Mouse (Mus musculus) embryonic stem cell, embryonic (primary cell): Measurements from ENCODE around the gene Foxk2.

Experiments
- CTCF ChIA-PET, 4 experiments: fragments of 300-600 bp in 2 of 4; fragments of 350-600 bp in 2 of 4; sonication (Branson Sonifier 250); formaldehyde crosslinking; loops; one replicate each; lab custom pipeline; 2022; ENCODE audit warnings: inconsistent platforms in 2 of 4; lab: Charles Lee
- POLR2A ChIA-PET, 4 experiments: fragments of 300-600 bp in 2 of 4; fragments of 350-600 bp in 2 of 4; sonication (Branson Sonifier 250); formaldehyde crosslinking; loops; one replicate each; lab custom pipeline; 2022; ENCODE audit warnings: antibody characterized with exemption in 4 of 4, inconsistent platforms in 1 of 4; lab: Charles Lee

Foxk2 gene

DNA sequence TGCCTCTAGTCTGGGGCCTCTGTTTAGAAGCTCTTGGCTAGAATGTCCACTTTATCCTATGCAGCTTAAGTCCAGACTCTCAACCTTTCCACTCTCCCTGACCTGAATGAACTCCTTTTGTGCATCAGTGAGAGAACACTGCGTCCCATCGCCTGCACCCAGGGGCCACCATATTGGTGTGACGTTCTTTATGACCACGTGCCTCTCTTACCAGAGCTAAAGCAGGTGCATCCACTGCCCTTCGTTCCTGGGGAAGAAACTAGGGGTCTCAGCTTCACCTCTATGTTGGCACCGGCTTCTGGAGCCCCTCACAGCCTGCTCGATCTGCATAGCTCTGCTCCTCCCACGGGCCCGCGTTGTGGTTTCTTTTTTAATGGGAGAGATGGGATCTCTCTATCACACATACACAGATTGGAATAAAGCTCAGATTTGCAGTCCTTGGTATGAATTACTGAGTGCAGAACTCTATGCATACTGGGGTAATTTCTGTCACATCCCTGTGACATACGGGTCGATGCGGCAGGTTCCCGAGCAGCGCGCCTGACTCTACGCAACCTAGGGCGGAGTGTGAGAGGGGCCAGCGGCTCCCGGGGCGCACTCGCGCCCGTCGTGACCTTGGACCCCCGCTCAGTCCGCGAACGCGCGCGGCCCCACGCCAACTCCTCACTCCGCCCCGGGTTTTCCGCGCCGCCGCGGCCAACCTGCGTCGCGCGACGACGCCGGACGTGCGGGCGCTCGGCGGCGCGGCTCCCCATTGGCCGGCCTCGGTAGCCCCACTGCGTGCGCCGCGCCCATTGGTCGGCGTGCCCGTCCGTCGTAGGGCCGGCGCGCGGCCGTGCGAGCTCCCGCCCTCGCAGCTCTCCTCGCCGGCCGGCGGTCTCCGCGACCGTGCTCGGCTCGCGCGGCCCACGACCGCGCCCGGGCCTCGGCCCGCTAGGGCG is at the start of gene Foxk2:
Gene Foxk2 (plus strand): TSS at position 831 of the 941 bp plus-strand sequence.
- ChIA-PET POLR2A (interaction anchor here (0.6 to 5.5 kb wide), 36 partner anchors 9 to 588 kb away, joined by 3 to 41 read pairs (median 4); partner anchors contain the start of genes Narf (in 4 of the 4), Cybc1 (in 3 of the 4), B3gntl1 (in 2 of the 4) and Hexdc (in 1 of the 4)), CTCF (interaction anchor here in 2 of 4 experiments (0.6 to 2.4 kb wide), 5 partner anchors 22 to 836 kb away, joined by 3 to 18 read pairs (median 4); partner anchors contain the start of gene Narf (in 2 of the 2))

DNA sequence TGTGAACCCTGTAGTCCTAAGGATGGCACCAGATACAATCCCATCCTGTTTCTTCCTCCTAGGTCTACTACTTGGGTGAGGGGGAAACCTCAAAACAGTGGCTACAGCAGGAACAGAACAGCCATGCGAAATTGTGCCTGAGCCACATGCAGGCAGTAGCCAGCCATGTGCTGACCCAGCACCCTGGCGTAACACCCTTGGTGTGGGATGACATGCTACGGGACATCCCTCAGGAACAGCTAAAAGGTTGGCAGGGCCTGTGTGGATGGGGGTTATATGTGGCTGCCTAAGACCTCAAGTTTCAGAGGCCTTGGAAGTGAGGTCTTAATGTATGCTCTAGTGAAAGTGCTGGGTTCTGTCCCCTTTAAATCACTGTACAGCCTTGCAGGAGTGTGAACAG is 43.0 kb upstream of the Foxk2 start:
- CTCF ChIA-PET, result interaction anchor here in 1 of 4 experiments (1.5 kb wide), 1 partner anchor 19 kb away, joined by 3 read pairs; no protein-coding TSS in a partner anchor
- POLR2A ChIA-PET, result interaction anchor here in 2 of 4 experiments (0.7 to 4.4 kb wide), 6 partner anchors 9 to 13 kb away, joined by 3 to 21 read pairs (median 5); partner anchors contain the start of genes Cybc1 (in 2 of the 2), Hexdc (in 2 of the 2) and Ogfod3 (in 1 of the 2)

DNA sequence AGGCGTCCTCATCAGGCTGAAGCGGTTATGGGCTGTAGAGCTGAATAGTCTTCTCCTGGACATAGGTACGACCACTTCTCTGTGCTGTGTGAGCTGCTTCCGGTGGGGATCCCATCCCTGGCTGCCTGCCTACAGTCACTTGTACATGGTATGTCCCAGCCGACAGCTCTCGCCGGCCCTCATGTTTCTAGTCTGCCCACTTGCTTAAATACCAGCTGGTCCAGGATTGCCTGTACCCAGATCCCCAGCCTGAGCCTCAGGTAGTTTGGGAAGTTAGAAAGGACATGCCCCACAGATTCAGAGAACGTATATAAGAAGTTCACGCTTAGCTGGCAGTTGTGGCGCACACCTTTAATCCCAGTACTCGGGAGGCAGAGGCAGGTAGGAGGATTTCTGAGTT is 40.0 kb upstream of the Foxk2 start:
- ChIA-PET POLR2A (interaction anchor here in 2 of 4 experiments (0.7 to 1.6 kb wide), 5 partner anchors 9 to 17 kb away, joined by 3 to 7 read pairs (median 3); partner anchors contain the start of genes Cybc1 (in 2 of the 2) and Narf (in 1 of the 2)), CTCF (interaction anchor here in 2 of 4 experiments (1.3 to 2.5 kb wide), 2 partner anchors 17 to 43 kb away, joined by 7 to 8 read pairs; partner anchors contain the start of gene Narf (in 1 of the 2))

DNA sequence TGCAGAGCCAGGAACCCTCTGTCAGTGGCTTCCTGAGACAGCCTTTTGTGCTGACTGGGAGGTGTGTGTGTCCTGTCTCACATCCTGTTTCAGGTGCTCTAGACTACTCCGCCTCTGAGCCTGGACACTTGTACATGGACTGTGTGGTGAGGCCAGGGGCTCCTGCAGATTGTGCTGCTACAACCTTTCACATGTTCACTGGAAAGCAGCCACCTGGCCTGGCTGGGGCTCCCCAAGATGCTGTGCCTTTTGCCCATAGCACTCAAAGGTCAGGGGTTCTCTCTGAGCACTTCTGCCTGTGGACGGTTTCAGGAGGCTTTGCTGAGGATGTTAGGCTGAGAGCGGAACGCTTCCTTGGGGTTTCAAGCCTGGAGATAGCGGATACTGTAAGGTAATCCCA is 39.0 kb upstream of the Foxk2 start:
- ChIA-PET POLR2A (interaction anchor here in 2 of 4 experiments (1.4 to 1.6 kb wide), 2 partner anchors 8 kb away, joined by 4 to 7 read pairs; partner anchors contain the start of gene Cybc1 (in 2 of the 2)), CTCF (interaction anchor here in 2 of 4 experiments (1.3 to 2.5 kb wide), 2 partner anchors 16 to 44 kb away, joined by 7 to 8 read pairs; partner anchors contain the start of gene Narf (in 1 of the 2))

DNA sequence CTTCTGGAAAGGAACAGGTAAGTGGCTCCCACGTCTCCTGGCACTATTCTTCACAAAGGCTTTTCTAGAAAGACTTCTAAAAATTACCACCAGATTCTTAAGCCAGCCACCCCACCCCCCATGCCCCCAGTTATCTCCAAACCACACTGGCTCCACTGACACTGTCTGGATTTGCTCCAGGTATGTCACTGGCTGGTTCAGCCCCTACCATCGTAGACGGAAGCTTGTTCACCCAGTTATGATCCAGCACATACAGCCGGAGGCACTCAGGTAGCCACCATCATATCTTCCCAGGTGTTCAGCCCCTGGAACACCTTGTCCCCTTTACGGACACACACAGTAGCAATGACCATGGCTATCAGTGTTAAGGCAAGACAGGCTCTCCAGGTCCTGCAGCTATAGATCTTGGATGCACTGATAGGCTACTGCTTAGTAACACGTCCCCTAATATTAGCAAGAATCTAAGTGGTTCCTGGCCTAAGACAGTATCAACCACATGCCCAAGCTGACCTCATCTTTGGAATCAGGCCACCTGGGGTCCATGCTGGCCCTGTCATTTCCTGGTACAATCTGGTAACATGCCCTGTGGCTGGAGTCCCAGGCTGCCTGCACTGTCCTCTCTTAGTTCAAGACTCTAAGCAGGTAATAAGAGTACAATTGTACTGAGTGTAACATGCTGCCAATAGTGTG is 38.3 kb upstream of the Foxk2 start:
- ChIA-PET POLR2A (interaction anchor here in 2 of 4 experiments (1.5 to 1.9 kb wide), 2 partner anchors 15 to 17 kb away, joined by 5 to 6 read pairs; partner anchors contain the start of genes Hexdc (in 1 of the 2), Narf (in 1 of the 2) and Ogfod3 (in 1 of the 2)), CTCF (interaction anchor here in 2 of 4 experiments (0.7 to 1.9 kb wide), 2 partner anchors 16 to 46 kb away, joined by 6 to 9 read pairs; partner anchors contain the start of gene Narf (in 1 of the 2))

DNA sequence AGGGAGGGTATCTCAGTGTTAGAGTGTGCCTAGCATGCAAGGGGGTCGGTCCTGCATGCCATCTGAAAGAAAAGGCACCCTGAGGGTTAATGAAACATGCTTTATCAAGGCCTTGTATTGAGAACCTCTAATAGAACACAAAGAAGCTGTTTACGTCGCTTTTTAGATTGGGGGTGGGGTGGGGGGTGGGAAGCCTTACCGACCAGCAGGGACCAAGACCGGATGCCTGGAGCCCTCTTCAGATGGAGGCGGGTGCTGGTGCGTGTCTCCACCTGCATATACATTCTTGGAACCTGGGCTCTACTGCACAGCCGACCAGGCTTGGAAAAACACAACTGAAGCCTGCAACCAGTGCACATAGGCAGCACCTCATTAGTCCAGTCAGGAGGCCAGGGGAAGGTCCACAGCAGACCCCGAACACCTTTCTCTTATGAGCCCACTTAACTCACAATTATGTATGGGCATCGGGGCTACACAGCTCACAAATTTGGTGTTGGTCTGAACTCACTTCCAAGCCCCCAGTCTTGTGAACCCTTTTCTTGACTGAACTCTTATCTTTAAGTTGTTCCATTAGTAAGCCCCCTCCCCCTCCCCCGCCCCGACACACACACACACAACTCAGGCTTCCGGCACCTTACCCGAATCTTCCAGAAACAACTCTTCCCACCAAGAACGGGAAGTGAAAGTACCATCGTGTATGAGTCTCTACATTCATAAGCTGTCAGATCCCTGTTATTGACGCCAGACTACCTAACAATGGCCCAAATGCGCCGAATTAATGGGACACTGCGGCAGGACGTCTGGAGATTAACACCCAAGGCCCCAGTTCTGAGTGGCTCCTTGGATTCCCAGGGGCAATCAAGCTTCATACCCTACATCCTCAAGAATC is 31.4 kb upstream of the Foxk2 start:
- CTCF ChIA-PET, result interaction anchor here in 2 of 4 experiments (0.8 to 1.7 kb wide), 6 partner anchors 9 to 82 kb away, joined by 3 to 13 read pairs (median 4); partner anchors contain the start of genes Narf (in 2 of the 2), Hexdc (in 1 of the 2), Ogfod3 (in 1 of the 2) and Tex19.1 (in 1 of the 2)
- POLR2A ChIA-PET, result interaction anchor here (0.6 to 2.0 kb wide), 44 partner anchors 8 to 656 kb away, joined by 3 to 18 read pairs (median 4); partner anchors contain the start of genes Foxk2 (in 3 of the 4), Narf (in 3 of the 4), Ogfod3 (in 3 of the 4) and Tbcd (in 3 of the 4)

DNA sequence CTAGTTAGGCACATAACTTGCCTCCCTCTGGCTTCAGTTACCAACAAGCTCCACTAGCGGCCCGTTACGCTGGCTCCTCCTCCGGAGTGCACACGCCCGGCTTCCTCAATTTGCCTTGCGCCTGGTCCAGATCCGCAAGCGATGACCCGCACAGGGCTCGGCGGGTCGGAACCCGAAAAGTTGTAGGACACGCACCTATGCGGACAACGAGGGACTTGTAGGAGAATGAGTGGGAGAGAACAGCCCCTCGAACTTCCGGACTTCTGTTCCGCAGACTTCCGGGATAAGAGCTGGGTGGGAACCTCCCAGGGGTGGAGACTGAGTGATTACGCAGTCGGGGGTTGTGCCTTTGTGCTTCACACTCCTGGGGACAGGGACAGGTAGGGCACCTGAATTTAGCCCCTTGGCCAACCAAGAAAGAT is 30.8 kb upstream of the Foxk2 start, which contains the start of gene Cybc1:
Gene Cybc1 (minus strand): TSS at position 305 of the 422 bp plus-strand sequence.
- ChIA-PET POLR2A (interaction anchor here (0.6 to 2.0 kb wide), 48 partner anchors 8 to 657 kb away, joined by 3 to 18 read pairs (median 4); partner anchors contain the start of genes Foxk2 (in 3 of the 4), Narf (in 3 of the 4), Ogfod3 (in 3 of the 4) and Tbcd (in 3 of the 4)), CTCF (interaction anchor here in 3 of 4 experiments (0.6 to 1.7 kb wide), 8 partner anchors 8 to 188 kb away, joined by 3 to 13 read pairs (median 4); partner anchors contain the start of genes Narf (in 2 of the 3), Hexdc (in 1 of the 3), Ogfod3 (in 1 of the 3) and Tex19.1 (in 1 of the 3))

DNA sequence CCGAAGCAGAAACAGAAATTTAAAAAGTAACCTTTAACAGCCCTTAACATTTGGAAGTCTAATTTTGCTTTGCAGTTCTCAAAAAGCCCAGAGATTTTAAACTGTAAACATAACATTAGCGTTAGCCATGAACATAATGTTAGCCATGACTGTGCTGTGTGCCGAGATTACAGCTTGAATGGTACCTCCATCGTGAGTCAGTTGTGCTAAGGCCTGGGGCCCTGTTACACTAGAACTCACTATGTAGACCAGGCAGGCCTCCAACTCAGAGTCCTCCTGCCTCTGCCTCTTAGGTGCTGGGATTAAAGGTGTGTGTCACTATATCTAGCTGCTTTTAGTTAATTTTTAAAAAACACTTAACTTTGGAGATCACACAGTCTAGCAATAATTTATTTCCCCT is 28.6 kb upstream of the Foxk2 start:
- ChIA-PET POLR2A (interaction anchor here (0.6 to 1.1 kb wide), 6 partner anchors 19 to 1203 kb away, joined by 3 to 8 read pairs (median 3); partner anchors contain the start of genes Foxk2 (in 1 of the 4) and Tbcd (in 1 of the 4)), CTCF (no interaction called here)

DNA sequence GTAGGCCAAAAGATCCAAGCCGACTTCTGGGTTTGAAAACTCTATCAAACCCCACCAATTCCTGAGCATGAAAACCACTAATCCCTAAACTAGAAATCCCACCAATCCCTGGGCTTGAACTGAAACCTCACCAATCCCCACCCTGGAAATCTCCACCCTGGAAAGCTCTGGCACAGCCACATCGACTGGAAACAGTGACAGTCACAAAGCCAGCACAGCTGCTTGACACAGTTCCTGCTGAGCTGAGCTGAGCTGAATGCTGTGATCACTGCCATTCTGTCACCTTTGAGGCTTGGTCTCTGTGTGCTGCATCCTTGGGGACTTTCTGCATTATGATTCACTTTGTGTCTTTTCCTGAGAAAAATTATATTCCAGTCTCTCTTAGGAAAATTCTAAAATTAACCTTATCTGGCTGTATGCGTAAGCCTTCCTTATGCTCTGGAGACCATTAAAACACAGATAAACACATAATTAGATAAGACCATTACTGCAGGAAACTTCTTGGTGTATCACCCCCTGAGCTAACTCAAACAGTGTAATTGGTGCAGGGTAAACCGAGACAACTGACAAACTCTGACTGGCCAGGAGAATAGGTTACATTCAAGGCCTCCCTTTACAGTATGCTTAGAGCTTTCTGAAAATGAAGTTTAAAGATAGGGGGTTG is 28.0 kb upstream of the Foxk2 start:
- POLR2A ChIA-PET, result interaction anchor here in 1 of 4 experiments (0.8 kb wide), 1 partner anchor 1204 kb away, joined by 8 read pairs; no protein-coding TSS in a partner anchor
- CTCF ChIA-PET, result no interaction called here

DNA sequence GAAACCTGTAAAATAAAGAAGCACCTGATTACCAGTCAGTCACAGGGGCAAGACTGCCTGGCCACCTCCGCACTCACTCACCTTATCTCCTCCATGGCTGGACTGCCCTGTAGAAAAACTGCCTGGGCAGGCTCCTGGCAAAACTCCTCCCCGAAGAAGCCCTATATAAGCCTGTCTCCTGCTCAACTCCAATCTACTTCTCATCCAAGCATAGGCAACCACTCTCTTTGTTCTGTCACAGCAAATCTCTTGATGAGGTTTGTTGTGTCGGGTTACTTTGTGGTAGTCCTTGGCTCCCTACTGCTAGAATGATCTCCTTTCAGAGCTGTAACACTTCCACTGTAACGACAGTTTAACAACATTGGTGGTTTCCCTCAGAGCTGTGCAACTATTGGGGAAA is 27.1 kb upstream of the Foxk2 start:
- CTCF ChIA-PET, result no interaction called here
- POLR2A ChIA-PET, result interaction anchor here in 2 of 4 experiments (1.0 to 1.3 kb wide), 2 partner anchors 28 to 86 kb away, joined by 3 to 7 read pairs; partner anchors contain the start of genes Hexdc (in 1 of the 2) and Ogfod3 (in 1 of the 2)

DNA sequence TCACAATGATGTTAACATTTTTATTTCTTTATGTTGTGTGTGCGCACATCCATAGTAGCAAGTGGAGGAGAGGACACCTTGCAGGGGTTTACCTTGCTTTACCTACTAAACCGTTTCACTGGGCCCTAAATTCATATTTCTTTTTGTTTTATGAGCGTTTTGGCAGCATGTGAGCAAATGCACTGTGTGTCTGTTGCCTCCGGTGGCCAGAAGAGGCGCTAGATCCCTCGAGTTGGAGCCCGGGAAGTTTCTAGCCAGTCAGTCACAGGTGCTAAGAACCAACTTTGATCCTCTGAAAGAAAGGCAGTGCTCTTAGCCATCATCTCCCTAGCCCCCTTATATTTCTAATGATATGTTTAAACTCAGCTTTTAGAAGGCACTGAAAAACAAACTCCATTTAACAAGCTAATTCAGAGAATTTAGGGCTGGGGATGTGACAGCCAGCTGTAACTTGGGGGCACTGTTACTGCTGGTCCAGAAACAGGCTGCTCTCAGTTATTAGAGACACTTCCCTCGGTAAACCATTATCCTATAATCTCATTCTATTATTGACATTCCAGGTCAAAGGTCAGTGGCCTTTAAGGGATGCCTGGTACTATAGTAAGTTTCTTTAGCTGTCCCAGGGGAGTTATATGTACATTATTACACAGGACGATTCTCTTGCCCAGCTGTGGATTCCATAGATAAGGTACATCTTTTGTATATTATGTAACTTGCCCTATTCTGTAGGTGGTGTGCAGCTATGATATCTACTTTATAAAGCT is 24.1 kb upstream of the Foxk2 start:
- ChIA-PET CTCF (interaction anchor here in 3 of 4 experiments (0.6 to 2.2 kb wide), 7 partner anchors 9 to 460 kb away, joined by 3 to 7 read pairs (median 4); partner anchors contain the start of gene Tex19.1 (in 1 of the 3)), POLR2A (interaction anchor here (0.6 to 3.4 kb wide), 18 partner anchors 13 to 592 kb away, joined by 3 to 41 read pairs (median 5); partner anchors contain the start of genes Foxk2 (in 1 of the 4), Pycr1 (in 1 of the 4), Rab40b (in 1 of the 4) and Tex19.1 (in 1 of the 4))

DNA sequence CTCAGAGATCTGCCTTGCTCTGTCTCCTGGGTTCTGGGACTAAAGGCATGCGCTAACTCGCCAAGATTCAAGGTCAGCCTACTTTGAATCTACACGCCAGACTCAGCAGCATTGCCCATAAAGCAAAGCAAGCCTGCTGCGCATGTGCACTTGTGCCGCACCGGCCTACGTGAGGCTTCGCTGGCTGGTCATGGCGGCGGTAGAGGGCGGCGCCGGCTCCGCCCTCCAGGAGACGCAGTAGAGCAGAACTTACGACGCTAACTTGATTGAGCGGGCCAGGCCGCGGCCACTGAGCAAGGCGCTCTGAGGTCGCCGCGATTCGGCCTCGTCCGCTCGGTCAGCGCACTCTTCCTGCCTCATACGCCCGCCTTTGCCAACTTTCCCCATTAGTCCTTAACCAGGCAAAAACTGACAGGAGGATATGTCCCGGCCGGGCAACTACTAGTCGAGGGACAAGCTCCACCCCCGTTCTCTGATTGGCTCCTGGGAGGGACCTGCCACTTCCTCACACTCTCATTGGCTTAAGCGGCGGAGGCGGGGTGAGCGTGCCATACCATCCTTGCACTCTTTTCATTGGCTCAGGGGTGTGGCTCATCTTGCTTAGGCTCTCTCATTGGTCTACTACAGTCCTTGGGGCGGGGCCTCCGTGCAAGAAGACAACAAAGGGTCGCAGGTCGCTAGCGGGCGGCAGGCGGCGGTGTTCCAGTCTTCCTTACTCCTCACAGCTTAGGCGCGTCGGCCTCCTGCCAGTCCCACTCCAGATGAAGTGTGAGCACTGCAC is 23.0 kb upstream of the Foxk2 start, which contains the start of gene Narf:
Gene Narf (plus strand): TSS at position 690 of the 781 bp plus-strand sequence.
- POLR2A ChIA-PET, result interaction anchor here (0.6 to 3.4 kb wide), 92 partner anchors 8 to 1294 kb away, joined by 3 to 41 read pairs (median 4); partner anchors contain the start of genes Foxk2 (in 4 of the 4), Cybc1 (in 3 of the 4), Ogfod3 (in 3 of the 4) and Rab40b (in 3 of the 4)

More for the DNA sequence above, 23.0 kb upstream of the Foxk2 start, which contains the start of gene Narf:
- CTCF ChIA-PET, result interaction anchor here (0.6 to 2.2 kb wide), 51 partner anchors 8 to 609 kb away, joined by 3 to 18 read pairs (median 4); partner anchors contain the start of genes Cybc1 (in 2 of the 4), Foxk2 (in 2 of the 4), Rab40b (in 2 of the 4) and B3gntl1 (in 1 of the 4)
